Mouse (Mus musculus): ENCODE data around the gene Topbp1. TPM values are rescaled to one million over a fixed set of nuclear protein-coding genes. Genes with fewer than 3 reads are reported as not detected.

The Topbp1 gene
- polyA plus RNA-seq, 1 experiment from 2014 or later = 103 TPM

DNA sequence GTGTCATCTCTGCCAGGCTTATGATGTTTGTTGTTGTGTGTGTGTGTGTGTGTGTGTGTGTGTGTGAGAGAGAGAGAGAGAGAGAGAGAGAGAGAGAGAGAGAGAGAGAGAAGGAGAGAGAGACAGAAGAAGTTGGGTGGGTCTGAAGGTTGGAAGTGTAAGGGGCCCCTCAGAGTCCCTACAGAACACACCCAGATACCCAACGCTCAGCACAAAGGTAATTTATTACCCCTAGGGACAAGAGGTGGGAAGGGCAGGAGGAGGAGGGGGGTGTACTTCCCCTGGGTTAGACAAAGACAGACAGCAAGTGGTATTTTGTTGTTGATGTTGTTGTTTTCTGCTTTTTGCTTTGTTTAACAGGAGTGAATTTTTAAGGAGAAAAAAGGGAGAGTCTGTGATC lies 80.6 kb downstream of the Topbp1 start:
- Histone ChIP-seq H3K4me1 (ENCODE audit: insufficient read depth) (peaks cover 14% of the 10 kb centered on the region), H3K4me3 (ENCODE audit: low read depth, low read length) (no peak overlapping the region), H3K9me3 (ENCODE audit: low read depth, low read length) (no peaks in the 10 kb centered on the region), H3K4me2 (no peak overlapping the region), H3K36me3 (ENCODE audit: insufficient read depth) (no peaks in the 10 kb centered on the region), H3K9ac (no peak overlapping the region), H3K27ac (ENCODE audit: low read depth) (no peak overlapping the region), H3K27me3 (ENCODE audit: insufficient read depth, low read length) (no peaks in the 10 kb centered on the region)
- ATAC-seq (ENCODE audit: insufficient read depth) = no peak
- 7% methylated on average over 1 of the region's 1 CpGs for WGBS
- DNase-seq = no peak
- no peak for TF ChIP-seq CTCF (IDR thresholded peaks at IDR 0.05; ENCODE audit: low read depth)

DNA sequence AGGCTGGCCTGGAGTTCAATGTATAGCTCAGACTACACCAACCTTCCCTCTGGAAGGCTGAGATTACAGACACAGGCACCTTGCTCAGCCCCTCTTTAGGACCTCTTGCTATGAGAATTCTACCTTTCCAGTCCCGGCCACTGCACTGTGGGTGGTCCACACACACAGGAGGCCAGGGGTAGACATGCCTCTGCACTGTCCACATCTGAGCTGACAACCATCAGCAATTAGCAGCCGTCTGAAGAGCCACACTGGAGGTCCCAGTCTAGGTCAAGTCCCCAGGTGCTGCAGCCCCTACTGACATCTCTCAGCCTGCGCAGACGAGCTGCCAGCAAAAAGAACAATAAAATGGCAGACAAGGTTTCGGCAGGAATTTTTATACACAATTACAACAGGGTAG lies 81.6 kb downstream of the Topbp1 start:
- 25% methylated on average over 5 of the region's 5 CpGs for WGBS
- Histone ChIP-seq H3K4me1 (ENCODE audit: insufficient read depth) (peaks cover 14% of the 10 kb centered on the region), H3K27ac (ENCODE audit: low read depth) (no peak overlapping the region), H3K36me3 (ENCODE audit: insufficient read depth) (no peaks in the 10 kb centered on the region), H3K9ac (peak overlapping the region; percentile 23; the same call in 1 of the 2 replicates), H3K4me3 (ENCODE audit: low read depth, low read length) (no peak overlapping the region), H3K9me3 (ENCODE audit: low read depth, low read length) (no peaks in the 10 kb centered on the region), H3K4me2 (no peak overlapping the region), H3K27me3 (ENCODE audit: insufficient read depth, low read length) (no peaks in the 10 kb centered on the region)
- no peak for DNase-seq
- no peak for TF ChIP-seq CTCF (IDR thresholded peaks at IDR 0.05; ENCODE audit: low read depth)
- ATAC-seq (ENCODE audit: insufficient read depth) = peak; percentile 45; the same call in 1 of the 2 replicates

DNA sequence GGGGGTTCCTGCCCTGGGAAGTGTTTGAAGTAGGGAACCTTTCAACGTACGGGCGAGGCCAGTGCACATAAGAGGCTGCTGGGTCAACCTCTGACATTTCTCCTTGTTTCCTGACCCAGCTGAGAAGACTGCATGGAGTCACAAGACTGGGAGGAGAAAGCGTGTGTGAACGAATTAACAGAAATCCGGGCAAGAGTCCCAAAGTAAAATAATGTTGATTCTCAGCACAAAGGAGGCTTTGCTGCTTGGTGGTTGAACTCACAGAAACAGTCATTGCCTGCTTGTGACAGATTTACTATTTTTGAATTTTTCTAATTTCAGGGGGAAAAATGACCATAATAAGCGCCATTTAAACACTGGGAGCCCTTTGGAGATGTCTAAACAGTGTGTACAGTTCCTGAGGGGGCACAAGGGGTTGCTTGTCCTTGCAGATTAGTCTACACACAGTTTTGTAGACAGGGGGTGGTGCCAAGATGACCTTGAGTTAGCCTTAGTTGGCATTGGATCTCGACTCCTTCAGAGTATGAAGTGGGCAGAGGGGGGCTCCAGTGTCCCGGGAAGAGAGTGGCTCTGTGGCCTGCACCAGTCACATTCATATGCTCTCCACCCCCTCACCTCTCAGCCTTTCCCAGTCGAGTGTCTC lies 82.1 kb downstream of the Topbp1 start:
- no peak overlapping the region for H3K4me2 ChIP-seq
- no peaks in the 10 kb centered on the region for H3K36me3 ChIP-seq (ENCODE audit: insufficient read depth)
- ATAC-seq (ENCODE audit: insufficient read depth) (0 out of 2 replicates have a peak, but pooled peaks have one; percentile 12), DNase-seq (peak; percentile 68)
- no peak overlapping the region for H3K4me3 ChIP-seq (ENCODE audit: low read depth, low read length)
- TF ChIP-seq CTCF (IDR thresholded peaks at IDR 0.05; ENCODE audit: low read depth) = no peak
- H3K4me1 ChIP-seq (ENCODE audit: insufficient read depth) = peaks cover 14% of the 10 kb centered on the region
- H3K27ac ChIP-seq (ENCODE audit: low read depth) = 0 out of 2 replicates have a peak overlapping the region, but pooled peaks have one; percentile 30
- H3K9ac ChIP-seq = peak overlapping the region; percentile 23; the same call in 1 of the 2 replicates
- 25% methylated on average over 10 of the region's 10 CpGs for WGBS
- no peaks in the 10 kb centered on the region for H3K9me3 ChIP-seq (ENCODE audit: low read depth, low read length)
- H3K27me3 ChIP-seq (ENCODE audit: insufficient read depth, low read length) = no peaks in the 10 kb centered on the region

DNA sequence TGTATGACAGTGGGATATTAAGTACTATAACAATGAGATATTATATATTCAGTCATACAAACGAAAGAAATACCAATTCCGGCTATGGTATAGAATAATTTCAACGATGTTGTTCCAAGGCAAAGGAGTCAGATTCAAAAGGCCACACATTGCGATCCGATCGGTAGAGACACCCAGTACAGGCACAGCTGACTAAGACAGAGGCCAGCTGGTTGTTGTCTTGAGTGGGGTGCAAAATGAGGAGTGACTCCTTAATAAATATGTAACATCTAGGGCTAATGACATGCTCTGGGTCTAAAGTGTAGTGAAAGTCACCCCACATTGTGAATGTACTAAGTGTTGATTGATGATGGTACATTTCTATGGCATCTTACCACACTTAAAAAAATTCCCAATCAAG lies 84.2 kb downstream of the Topbp1 start:
- no peak overlapping the region for H3K27ac ChIP-seq (ENCODE audit: low read depth)
- H3K9ac ChIP-seq = no peak overlapping the region
- H3K27me3 ChIP-seq (ENCODE audit: insufficient read depth, low read length) = no peaks in the 10 kb centered on the region
- ATAC-seq (ENCODE audit: insufficient read depth) (0 out of 2 replicates have a peak, but pooled peaks have one; percentile 44), DNase-seq (peak; percentile 48)
- no peak overlapping the region for H3K4me2 ChIP-seq
- no peaks in the 10 kb centered on the region for H3K9me3 ChIP-seq (ENCODE audit: low read depth, low read length)
- TF ChIP-seq CTCF (IDR thresholded peaks at IDR 0.05; ENCODE audit: low read depth) = no peak
- H3K36me3 ChIP-seq (ENCODE audit: insufficient read depth) = no peaks in the 10 kb centered on the region
- 49% methylated on average over 6 of the region's 6 CpGs for WGBS
- peaks cover 14% of the 10 kb centered on the region for H3K4me1 ChIP-seq (ENCODE audit: insufficient read depth)
- H3K4me3 ChIP-seq (ENCODE audit: low read depth, low read length) = no peak overlapping the region

GRCm38 (mm10) chr9:103391796-103392372 lies 86.9 kb downstream of the Topbp1 start:
- DNase-seq = no peak
- WGBS = 58% methylated on average over 6 of the region's 6 CpGs

DNA sequence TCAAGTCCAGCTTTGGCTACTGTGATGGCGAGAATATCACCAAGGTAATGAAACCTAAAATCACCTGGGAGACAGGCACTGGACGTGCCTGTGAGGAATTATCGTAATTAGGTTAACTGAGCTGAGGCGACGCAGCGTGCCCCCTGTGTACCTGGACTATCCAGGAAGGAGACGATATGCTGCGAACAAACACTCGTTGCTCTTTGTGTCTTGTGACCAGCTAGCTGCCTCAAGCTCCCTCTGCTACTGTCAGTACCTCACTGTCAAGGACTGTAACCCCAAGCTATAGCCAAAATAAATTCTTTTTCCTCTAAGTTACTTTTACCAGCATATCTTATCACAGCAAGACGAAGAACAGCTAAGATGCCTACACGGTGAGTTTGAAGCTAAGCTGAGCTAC lies 88.2 kb downstream of the Topbp1 start:
- TF ChIP-seq CTCF (IDR thresholded peaks at IDR 0.05; ENCODE audit: low read depth) = no peak

More at GRCm38 (mm10) chr9:103391796-103392372, 86.9 kb downstream of the Topbp1 start:
- Histone ChIP-seq H3K9ac (no peak overlapping the region), H3K4me2 (no peak overlapping the region), H3K9me3 (ENCODE audit: low read depth, low read length) (no peaks in the 10 kb centered on the region), H3K36me3 (ENCODE audit: insufficient read depth) (no peaks in the 10 kb centered on the region), H3K27me3 (ENCODE audit: insufficient read depth, low read length) (no peaks in the 10 kb centered on the region), H3K27ac (ENCODE audit: low read depth) (no peak overlapping the region), H3K4me1 (ENCODE audit: insufficient read depth) (peaks cover 9% of the 10 kb centered on the region), H3K4me3 (ENCODE audit: low read depth, low read length) (no peak overlapping the region)
- ATAC-seq (ENCODE audit: insufficient read depth) = no peak
- no peak for TF ChIP-seq CTCF (IDR thresholded peaks at IDR 0.05; ENCODE audit: low read depth)

GRCm38 (mm10) chr9:103398509-103399157 lies 93.6 kb downstream of the Topbp1 start:
- Histone ChIP-seq H3K4me1 (ENCODE audit: insufficient read depth) (no peaks in the 10 kb centered on the region), H3K4me2 (no peak overlapping the region), H3K36me3 (ENCODE audit: insufficient read depth) (no peaks in the 10 kb centered on the region), H3K9me3 (ENCODE audit: low read depth, low read length) (no peaks in the 10 kb centered on the region), H3K27ac (ENCODE audit: low read depth) (no peak overlapping the region), H3K9ac (no peak overlapping the region), H3K4me3 (ENCODE audit: low read depth, low read length) (no peak overlapping the region), H3K27me3 (ENCODE audit: insufficient read depth, low read length) (no peaks in the 10 kb centered on the region)
- DNase-seq (peak; percentile 53), ATAC-seq (ENCODE audit: insufficient read depth) (peak; percentile 45; the same call in 1 of the 2 replicates)
- 44% methylated on average over 21 of the region's 21 CpGs for WGBS
- TF ChIP-seq CTCF (IDR thresholded peaks at IDR 0.05; ENCODE audit: low read depth) = no peak

More for the DNA sequence above, 88.2 kb downstream of the Topbp1 start:
- no peak overlapping the region for H3K4me3 ChIP-seq (ENCODE audit: low read depth, low read length)
- no peak overlapping the region for H3K27ac ChIP-seq (ENCODE audit: low read depth)
- no peak for DNase-seq
- ATAC-seq (ENCODE audit: insufficient read depth) = no peak
- H3K4me2 ChIP-seq = no peak overlapping the region
- H3K9ac ChIP-seq = no peak overlapping the region
- WGBS = 82% methylated on average over 11 of the region's 11 CpGs
- H3K27me3 ChIP-seq (ENCODE audit: insufficient read depth, low read length) = no peaks in the 10 kb centered on the region
- no peaks in the 10 kb centered on the region for H3K36me3 ChIP-seq (ENCODE audit: insufficient read depth)
- no peaks in the 10 kb centered on the region for H3K9me3 ChIP-seq (ENCODE audit: low read depth, low read length)
- H3K4me1 ChIP-seq (ENCODE audit: insufficient read depth) = no peaks in the 10 kb centered on the region

Other genes with a start within 250 kb of the Topbp1 start
- gene Rab6b, start 193.4 kb upstream of the Topbp1 start, polyA plus RNA-seq (2014; fragmentation: Nextera tagmentation; extraction: Ambion mirVana) = 1.5 and 1.8 TPM in 2 replicates
- gene Srprb, start 103.1 kb upstream of the Topbp1 start, polyA plus RNA-seq (2014; fragmentation: Nextera tagmentation; extraction: Ambion mirVana) = 63.5 and 68.2 TPM in 2 replicates
- 3.4 TPM in 1 of 2 replicates, not detected in the other for gene Gm20425, start 74.9 kb upstream of the Topbp1 start, polyA plus RNA-seq (2014; fragmentation: Nextera tagmentation; extraction: Ambion mirVana)
- 35.5 and 44.6 TPM in 2 replicates for gene Trf, start 74.8 kb upstream of the Topbp1 start, polyA plus RNA-seq (2014; fragmentation: Nextera tagmentation; extraction: Ambion mirVana)
- 0.51 and 0.78 TPM in 2 replicates for gene 1300017J02Rik, start 133 bp upstream of the Topbp1 start, polyA plus RNA-seq (2014; fragmentation: Nextera tagmentation; extraction: Ambion mirVana)
- gene Cdv3, start 60.6 kb downstream of the Topbp1 start, polyA plus RNA-seq (2014; fragmentation: Nextera tagmentation; extraction: Ambion mirVana) = 92.0 and 93.4 TPM in 2 replicates
- 0.50 and 0.68 TPM in 2 replicates for gene Bfsp2, start 175.2 kb downstream of the Topbp1 start, polyA plus RNA-seq (2014; fragmentation: Nextera tagmentation; extraction: Ambion mirVana)